Mouse (Mus musculus) layer of hippocampus, adult 2 months (tissue): ENCODE data around the gene E2f2. TPM values are rescaled to one million over a fixed set of nuclear protein-coding genes. Genes with fewer than 3 reads are reported as not detected.

Experiments used
- DNase-seq, 2 experiments: peaks; one replicate each; pipeline ENCODE4 v3.0.0; 2022; ENCODE audit warnings: low spot score in 2 of 2
- H3K27ac ChIP-seq: fragments of 200-600 bp; 2 replicates; pipeline ENCODE4 v1.8.1; 2022
- H3K4me3 ChIP-seq: fragments of 200-600 bp; 2 replicates; pipeline ENCODE4 v1.8.1; 2022; ENCODE audit warnings: mild to moderate bottlenecking
- CTCF ChIP-seq: fragments of 200-600 bp; conservative IDR thresholded peaks from 2 replicates; pipeline ENCODE4 v1.8.1; 2022; ENCODE audit warnings: antibody characterized with exemption, mild to moderate bottlenecking, moderate library complexity
- long read RNA-seq, 2 experiments: library from polyadenylated mRNA; stranded (forward); transcript quantifications; one replicate each; pipeline ENCODE4 v2.0.0; 2021; ENCODE audit warnings: borderline mapping rate in 2 of 2
- total RNA-seq, 2 experiments: library from RNA; stranded (reverse); gene quantifications; 2 replicates each; pipeline ENCODE4 v1.2.3; 2021

E2f2 gene
- 1 to 10 TPM in 1 of 2 experiments, under 1 TPM in 1; 0.74 to 1.5 TPM for total RNA-seq
- long read RNA-seq, experiment 1, result 0 reads
- long read RNA-seq, experiment 2, result 0 reads

GRCm38 (mm10) chr4:136172011-136172541 is at the start of gene E2f2:
E2f2 (plus strand) TSS chr4:136172394.
- Histone ChIP-seq H3K4me3 (peak within 1 kb of the TSS; percentile 64), H3K27ac (no peak within 1 kb of the TSS)
- no peak for TF ChIP-seq CTCF
- DNase-seq, result no peak

GRCm38 (mm10) chr4:136123111-136123791 is 48.9 kb upstream of the E2f2 start:
- no peak for DNase-seq
- Histone ChIP-seq H3K4me3 (no peak overlapping the region), H3K27ac (no peak overlapping the region)
- no peak for TF ChIP-seq CTCF

- no peak overlapping the region for H3K27ac ChIP-seq
- no peak overlapping the region for H3K4me3 ChIP-seq
- TF ChIP-seq CTCF, result no peak
- no peak for DNase-seq
These were observed 48.4 kb upstream of the E2f2 start for GRCm38 (mm10) chr4:136123792-136124161.

GRCm38 (mm10) chr4:136124581-136124980 is 47.6 kb upstream of the E2f2 start:
- TF ChIP-seq CTCF, result no peak
- no peak overlapping the region for H3K4me3 ChIP-seq
- H3K27ac ChIP-seq, result no peak overlapping the region
- no peak for DNase-seq

GRCm38 (mm10) chr4:136125458-136125857 is 46.7 kb upstream of the E2f2 start:
- no peak for DNase-seq
- no peak for TF ChIP-seq CTCF
- H3K4me3 ChIP-seq, result no peak overlapping the region
- H3K27ac ChIP-seq, result no peak overlapping the region

GRCm38 (mm10) chr4:136126019-136126418 is 46.2 kb upstream of the E2f2 start:
- H3K27ac ChIP-seq, result no peak overlapping the region

GRCm38 (mm10) chr4:136127670-136128069 is 44.5 kb upstream of the E2f2 start:
- DNase-seq, result no peak
- no peak for TF ChIP-seq CTCF
- H3K4me3 ChIP-seq, result no peak overlapping the region
- no peak overlapping the region for H3K27ac ChIP-seq

More at GRCm38 (mm10) chr4:136126019-136126418, 46.2 kb upstream of the E2f2 start:
- TF ChIP-seq CTCF, result no peak
- no peak for DNase-seq
- no peak overlapping the region for H3K4me3 ChIP-seq

- Histone ChIP-seq H3K4me3 (no peak overlapping the region), H3K27ac (no peak overlapping the region)
- TF ChIP-seq CTCF, result peak; percentile 23; the same call in 1 of the 2 replicates
- no peak for DNase-seq
These were observed 42.4 kb upstream of the E2f2 start for GRCm38 (mm10) chr4:136129842-136130241.

- TF ChIP-seq CTCF, result no peak
- Histone ChIP-seq H3K27ac (peak overlapping the region; percentile 92), H3K4me3 (no peak overlapping the region)
- no peak for DNase-seq
These were observed 38.4 kb upstream of the E2f2 start for GRCm38 (mm10) chr4:136133801-136134200.

GRCm38 (mm10) chr4:136134418-136134977 is 37.7 kb upstream of the E2f2 start:
- DNase-seq, result no peak
- H3K27ac ChIP-seq, result peak overlapping the region; percentile 92
- no peak for TF ChIP-seq CTCF
- H3K4me3 ChIP-seq, result peak overlapping the region; percentile 48

- TF ChIP-seq CTCF, result peak; percentile 19
- Histone ChIP-seq H3K27ac (peak overlapping the region; percentile 92), H3K4me3 (peak overlapping the region; percentile 48)
- peak; percentile 55 to 57 for DNase-seq
These were observed 37.0 kb upstream of the E2f2 start for GRCm38 (mm10) chr4:136134978-136135873.

GRCm38 (mm10) chr4:136135874-136136728 is 36.1 kb upstream of the E2f2 start:
- DNase-seq, result no peak
- no peak overlapping the region; the same call in 1 of the 2 replicates for H3K4me3 ChIP-seq
- peak overlapping the region; percentile 92 for H3K27ac ChIP-seq
- TF ChIP-seq CTCF, result peak; percentile 51
